7 mouse cellular contexts compared by ENCODE assay signal in genomic region chr7:70514666-70515065, GRCm38 (mm10).
A peak's percentile ranks its signal among the peaks of the same experiment; 100 is the strongest.
DNase-seq lines count a peak whose midpoint lies in the region; ATAC-seq and TF ChIP-seq lines count a peak whose summit lies in the region.

No protein-coding gene starts in this region.

- DNase-seq in midbrain, embryonic 10.5 days (ENCODE audit: low spot score), result peak; percentile 52
- peak; percentile 21 for DNase-seq in large intestine, adult 2 months (ENCODE audit: low read depth, low spot score)
- DNase-seq in spleen, postnatal 4 days (ENCODE audit: low spot score in 2 of 2), result no peak
- no peak for DNase-seq in forebrain, postnatal 0 days

- ATAC-seq in midbrain, embryonic 15.5 days (replicated peaks), result no peak
- ATAC-seq in stomach, embryonic 16.5 days (ENCODE audit: insufficient read depth, low FRiP score), result peak; percentile 84
- no peak for ATAC-seq in forebrain, postnatal 0 days

- no peak for TF ChIP-seq CTCF in embryonic fibroblast, embryonic 13.5 days (IDR thresholded peaks at IDR 0.05; ENCODE audit: borderline replicate concordance, insufficient read depth, low read length)
- no peak for TF ChIP-seq CTCF in forebrain, postnatal 0 days (IDR thresholded peaks at IDR 0.05; ENCODE audit: low read depth)

- no peak overlapping the region for H3K9ac ChIP-seq in midbrain, embryonic 15.5 days
- no peak overlapping the region for H3K9ac ChIP-seq in stomach, embryonic 16.5 days (ENCODE audit: low read length)
- H3K9ac ChIP-seq in forebrain, postnatal 0 days, result no peak overlapping the region

- 0 out of 2 replicates have a peak overlapping the region, but pooled peaks have one; percentile 11 for H3K4me3 ChIP-seq in midbrain, embryonic 10.5 days
- no peak overlapping the region for H3K4me3 ChIP-seq in midbrain, embryonic 15.5 days
- no peak overlapping the region for H3K4me3 ChIP-seq in embryonic fibroblast, embryonic 13.5 days (ENCODE audit: insufficient read depth, low read length)
- 0 out of 2 replicates have a peak overlapping the region, but pooled peaks have one; percentile 10 for H3K4me3 ChIP-seq in stomach, embryonic 16.5 days (replicated peaks; ENCODE audit: low read length)
- no peak overlapping the region for H3K4me3 ChIP-seq in forebrain, postnatal 0 days (ENCODE audit: low read depth, low read length)

- H3K4me2 ChIP-seq in midbrain, embryonic 15.5 days, result no peak overlapping the region
- peak overlapping the region; percentile 41 for H3K4me2 ChIP-seq in stomach, embryonic 16.5 days (ENCODE audit: low read depth, low read length)
- H3K4me2 ChIP-seq in forebrain, postnatal 0 days (ENCODE audit: low read depth), result no peak overlapping the region

- no peaks in the 10 kb centered on the region for H3K9me3 ChIP-seq in midbrain, embryonic 10.5 days (replicated peaks)
- no peaks in the 10 kb centered on the region for H3K9me3 ChIP-seq in midbrain, embryonic 15.5 days
- no peaks in the 10 kb centered on the region for H3K9me3 ChIP-seq in stomach, embryonic 16.5 days (replicated peaks; ENCODE audit: control insufficient read depth, low read length)
- H3K9me3 ChIP-seq in forebrain, postnatal 0 days (ENCODE audit: low read length), result no peaks in the 10 kb centered on the region

- peaks cover 26% of the 10 kb centered on the region for H3K4me1 ChIP-seq in midbrain, embryonic 10.5 days
- H3K4me1 ChIP-seq in midbrain, embryonic 15.5 days, result peaks cover 4% of the 10 kb centered on the region; the same call in 1 of the 2 replicates
- peaks cover 11% of the 10 kb centered on the region for H3K4me1 ChIP-seq in embryonic fibroblast, embryonic 13.5 days (ENCODE audit: control insufficient read depth, insufficient read depth, low read length)
- peaks cover 10% of the 10 kb centered on the region; the same call in 1 of the 2 replicates for H3K4me1 ChIP-seq in stomach, embryonic 16.5 days (ENCODE audit: control insufficient read depth, insufficient read depth, low read length)
- H3K4me1 ChIP-seq in forebrain, postnatal 0 days (ENCODE audit: insufficient read depth), result no peaks in the 10 kb centered on the region

- WGBS in midbrain, embryonic 10.5 days, result 13% methylated on average over 6 of the region's 6 CpGs
- WGBS in midbrain, embryonic 15.5 days, result 6% methylated on average over 6 of the region's 6 CpGs
- 13% methylated on average over 6 of the region's 6 CpGs for WGBS in large intestine, adult 2 months
- WGBS in stomach, embryonic 16.5 days, result 9% methylated on average over 6 of the region's 6 CpGs
- WGBS in forebrain, postnatal 0 days, result 16% methylated on average over 6 of the region's 6 CpGs

- peak overlapping the region; percentile 64 for H3K27ac ChIP-seq in midbrain, embryonic 10.5 days (replicated peaks)
- H3K27ac ChIP-seq in midbrain, embryonic 15.5 days, result no peak overlapping the region
- peak overlapping the region; percentile 30; the same call in 1 of the 2 replicates for H3K27ac ChIP-seq in embryonic fibroblast, embryonic 13.5 days (ENCODE audit: insufficient read depth, low read length)
- H3K27ac ChIP-seq in stomach, embryonic 16.5 days (ENCODE audit: low read length), result peak overlapping the region; percentile 86
- no peak overlapping the region for H3K27ac ChIP-seq in forebrain, postnatal 0 days (ENCODE audit: low read depth, low read length)

- H3K27me3 ChIP-seq in midbrain, embryonic 10.5 days (ENCODE audit: low read depth, poor library complexity, severe bottlenecking), result peaks cover 9% of the 10 kb centered on the region
- H3K27me3 ChIP-seq in midbrain, embryonic 15.5 days (replicated peaks), result no peaks in the 10 kb centered on the region
- H3K27me3 ChIP-seq in stomach, embryonic 16.5 days (ENCODE audit: control insufficient read depth, insufficient read depth, low read length), result no peaks in the 10 kb centered on the region
- no peaks in the 10 kb centered on the region for H3K27me3 ChIP-seq in forebrain, postnatal 0 days (ENCODE audit: insufficient read depth, low read length)

- no peak for TF ChIP-seq POLR2A in embryonic fibroblast, embryonic 13.5 days (IDR thresholded peaks at IDR 0.05; ENCODE audit: low read depth, low read length)

- no peaks in the 10 kb centered on the region for H3K36me3 ChIP-seq in midbrain, embryonic 10.5 days
- no peaks in the 10 kb centered on the region for H3K36me3 ChIP-seq in midbrain, embryonic 15.5 days (replicated peaks)
- H3K36me3 ChIP-seq in stomach, embryonic 16.5 days (ENCODE audit: control insufficient read depth, insufficient read depth, low read length), result no peaks in the 10 kb centered on the region
- H3K36me3 ChIP-seq in forebrain, postnatal 0 days (ENCODE audit: insufficient read depth), result no peaks in the 10 kb centered on the region

Comparison
In these comparisons a context has a peak if more than half of its experiments do, and no peak if none do; other contexts are left out.
1. H3K27ac ChIP-seq: peak in midbrain, embryonic 10.5 days (single experiment), embryonic fibroblast, embryonic 13.5 days (single experiment) and stomach, embryonic 16.5 days (single experiment); none in midbrain, embryonic 15.5 days (single experiment) and forebrain, postnatal 0 days (single experiment).
2. H3K4me3 ChIP-seq: peak in midbrain, embryonic 10.5 days (single experiment) and stomach, embryonic 16.5 days (single experiment); none in midbrain, embryonic 15.5 days (single experiment), embryonic fibroblast, embryonic 13.5 days (single experiment) and forebrain, postnatal 0 days (single experiment).
3. DNase-seq: peak in midbrain, embryonic 10.5 days (single experiment) and large intestine, adult 2 months (single experiment); none in spleen, postnatal 4 days (0 of 2) and forebrain, postnatal 0 days (single experiment).